Mouse (Mus musculus) stomach, embryonic 16.5 days (tissue): Measurements from ENCODE around the gene Hspa5. TPM values are rescaled to one million over a fixed set of nuclear protein-coding genes. Genes with fewer than 3 reads are reported as not detected.
"Not testable (repeated sequence)": the region's sequence is repeated elsewhere in the genome, so short reads cannot be mapped to it uniquely, and the experiment has no call there.

Source experiments
- ATAC-seq: fragments of 200-750 bp; cut with Nextera tagmentation; 2 replicates; pipeline ENCODE4 v1.8.0; 2017; ENCODE audit warnings: moderate number of reproducible peaks, moderate TSS enrichment; ENCODE audit not compliant: insufficient read depth, low FRiP score
- H3K27ac ChIP-seq: fragments of 300-500 bp; sonication (generic); 2 replicates; pipeline ENCODE4 v1.5.1; 2014; ENCODE audit warnings: low read length
- H3K27me3 ChIP-seq: fragments of 300-500 bp; sonication (generic); 2 replicates; pipeline ENCODE4 v1.6.1; 2014; ENCODE audit warnings: low read length, control low read depth, mixed read lengths; ENCODE audit not compliant: control insufficient read depth, insufficient read depth
- H3K36me3 ChIP-seq: fragments of 300-500 bp; sonication (generic); 2 replicates; pipeline ENCODE4 v1.6.1; 2014; ENCODE audit warnings: low read length; ENCODE audit not compliant: control insufficient read depth, insufficient read depth
- H3K4me1 ChIP-seq: fragments of 300-500 bp; sonication (generic); 2 replicates; pipeline ENCODE4 v1.6.1; 2014; ENCODE audit warnings: low read length, control low read depth, mixed read lengths; ENCODE audit not compliant: control insufficient read depth, insufficient read depth
- H3K4me2 ChIP-seq: fragments of 300-500 bp; sonication (generic); 2 replicates; pipeline ENCODE4 v1.6.1; 2014; ENCODE audit warnings: low read depth, low read length, mixed read lengths
- H3K4me3 ChIP-seq: fragments of 300-500 bp; sonication (generic); replicated peaks from 2 replicates; pipeline ENCODE4 v1.5.1; 2014; ENCODE audit warnings: mild to moderate bottlenecking, low read length
- H3K9ac ChIP-seq: fragments of 300-500 bp; sonication (generic); 2 replicates; pipeline ENCODE4 v1.6.1; 2014; ENCODE audit warnings: low read length
- H3K9me3 ChIP-seq: fragments of 300-500 bp; sonication (generic); replicated peaks from 2 replicates; pipeline ENCODE4 v1.6.1; 2016; ENCODE audit warnings: low read length, control low read depth; ENCODE audit not compliant: control insufficient read depth
- WGBS: fragments of 180-500 bp; shearing (Covaris S2); extraction: QIAGEN DNeasy Blood & Tissue Kit; methylation state at CpG from one replicate; pipeline ENCODE4 v1.1.7; 2014; 5-methylcytosine and 5-hydroxymethylcytosine counted together
- polyA plus RNA-seq: library from polyadenylated mRNA; unstranded; fragments of >200 nt; fragmentation: Nextera tagmentation; extraction: Ambion mirVana; gene quantifications from 2 replicates; pipeline ENCODE4 v1.2.1, GENCODE M21; 2015

Gene Hspa5
- polyA plus RNA-seq, 1 experiment from 2014 or later, result 941 TPM

DNA sequence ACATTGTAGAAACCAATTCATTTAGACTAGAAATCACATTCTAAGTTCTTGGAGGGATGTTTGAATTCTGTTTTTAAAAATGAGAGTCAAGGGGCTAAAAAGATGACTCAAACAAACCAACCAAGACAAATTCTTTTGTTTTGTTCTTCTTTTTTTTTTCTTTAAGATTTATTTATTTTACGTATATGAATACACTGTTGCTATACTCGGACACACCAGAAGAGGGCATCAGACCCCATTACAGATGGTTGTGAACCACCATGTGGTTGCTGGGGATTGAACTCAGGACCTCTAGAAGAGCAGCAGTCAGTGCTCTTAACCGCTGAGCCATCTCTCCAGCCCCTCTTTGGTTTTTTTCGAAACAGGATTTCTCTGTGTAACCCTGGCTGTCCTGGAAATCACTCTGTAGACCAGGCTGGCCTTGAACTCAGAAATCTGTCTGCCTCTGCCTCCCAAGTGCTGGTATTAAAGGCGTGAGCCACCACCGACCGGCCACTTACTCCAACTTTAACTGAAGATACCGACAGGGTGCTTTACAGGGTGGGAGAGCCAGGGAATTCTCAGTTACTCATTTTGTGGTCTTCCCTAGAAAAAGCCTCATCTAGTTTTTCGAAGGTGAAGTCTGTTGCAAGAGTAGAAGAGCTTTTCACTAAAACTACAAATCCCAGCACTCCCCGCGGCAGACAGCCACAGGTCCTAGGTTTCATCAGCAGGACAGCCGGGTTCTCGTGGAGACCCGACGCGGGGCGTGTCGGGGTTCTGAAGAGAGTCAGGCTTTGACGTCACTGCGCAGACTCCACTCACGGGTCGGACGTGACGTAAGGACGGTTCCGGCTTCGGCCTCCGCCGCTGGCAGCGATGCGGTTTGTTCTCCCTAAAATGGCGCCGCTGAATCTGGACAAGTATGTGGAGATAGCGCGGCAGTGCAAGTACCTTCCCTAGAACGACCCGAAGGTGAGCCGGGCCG, 30.0 kb downstream of the Hspa5 start:
- Histone ChIP-seq H3K27ac (peak overlapping the region; percentile 91), H3K4me1 (peaks cover 20% of the 10 kb centered on the region), H3K4me3 (peak overlapping the region; percentile 68), H3K4me2 (peak overlapping the region; percentile 45), H3K9ac (peak overlapping the region; percentile 88), H3K9me3 (no peaks in the 10 kb centered on the region), H3K27me3 (no peaks in the 10 kb centered on the region), H3K36me3 (no peaks in the 10 kb centered on the region)
- peak; percentile 96 for ATAC-seq
- 4% methylated on average over 39 of the region's 39 CpGs for WGBS

DNA sequence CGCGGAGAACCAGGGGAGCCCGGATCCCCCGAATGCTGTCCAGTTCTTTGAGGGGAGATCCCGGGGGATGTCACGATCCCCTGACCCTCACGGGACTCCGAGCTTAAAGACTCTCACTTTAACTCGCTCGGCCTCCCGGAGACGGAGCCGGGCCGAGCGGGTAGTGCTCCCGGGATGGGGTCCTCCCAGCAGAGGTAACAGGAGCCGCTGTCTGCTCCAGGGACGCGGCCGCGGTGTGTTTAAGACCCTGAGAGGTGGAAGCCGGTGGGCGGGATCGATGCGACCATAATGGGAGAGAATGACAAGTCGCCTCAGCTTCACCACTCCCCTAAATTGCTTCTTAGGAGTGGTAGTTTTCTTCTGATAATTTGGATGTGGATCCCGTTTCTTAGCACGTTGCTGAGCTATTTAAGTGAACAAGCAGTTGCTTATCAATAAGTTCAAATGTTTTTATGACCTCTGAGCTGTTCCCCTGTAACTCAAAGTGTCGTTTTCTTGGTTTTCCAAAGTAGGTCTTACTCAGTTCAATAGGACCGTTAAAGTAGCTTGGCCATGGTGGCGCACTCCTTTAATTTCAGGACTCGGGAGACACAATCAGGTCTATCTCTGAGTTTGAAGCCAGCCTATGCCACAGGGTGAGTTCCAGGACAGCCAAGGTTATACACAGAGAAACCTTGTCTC, 30.9 kb downstream of the Hspa5 start:
- Histone ChIP-seq H3K4me3 (peak overlapping the region; percentile 68), H3K4me1 (peaks cover 24% of the 10 kb centered on the region), H3K4me2 (peak overlapping the region; percentile 74), H3K9ac (peak overlapping the region; percentile 88), H3K27ac (peak overlapping the region; percentile 91)
- peak; percentile 28 for ATAC-seq
- under 1% methylated on average over 28 of the region's 32 CpGs for WGBS
- not testable (repeated sequence) for H3K36me3 ChIP-seq, H3K9me3 ChIP-seq, H3K27me3 ChIP-seq

DNA sequence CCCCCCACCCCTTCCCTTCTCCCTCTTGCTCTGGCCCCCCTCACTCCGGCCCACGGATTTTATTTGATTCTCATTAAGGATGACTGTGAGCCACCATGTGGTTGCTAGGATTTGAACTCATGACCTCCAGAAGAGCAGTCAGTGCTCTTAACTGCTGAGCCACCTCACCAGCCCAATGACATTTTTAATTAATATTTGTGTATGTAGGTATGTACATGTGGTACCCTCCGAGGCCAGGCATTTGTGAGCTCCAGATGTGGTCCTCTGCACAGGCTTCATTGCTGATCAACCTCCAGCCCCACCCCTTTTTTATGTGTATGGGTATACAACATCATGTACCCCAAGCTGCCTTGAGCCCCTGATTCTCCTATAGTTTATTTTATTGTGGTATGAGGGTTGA, 32.0 kb downstream of the Hspa5 start:
- no peak for ATAC-seq
- no peak overlapping the region for H3K9ac ChIP-seq
- 63% methylated on average over 3 of the region's 3 CpGs for WGBS

DNA sequence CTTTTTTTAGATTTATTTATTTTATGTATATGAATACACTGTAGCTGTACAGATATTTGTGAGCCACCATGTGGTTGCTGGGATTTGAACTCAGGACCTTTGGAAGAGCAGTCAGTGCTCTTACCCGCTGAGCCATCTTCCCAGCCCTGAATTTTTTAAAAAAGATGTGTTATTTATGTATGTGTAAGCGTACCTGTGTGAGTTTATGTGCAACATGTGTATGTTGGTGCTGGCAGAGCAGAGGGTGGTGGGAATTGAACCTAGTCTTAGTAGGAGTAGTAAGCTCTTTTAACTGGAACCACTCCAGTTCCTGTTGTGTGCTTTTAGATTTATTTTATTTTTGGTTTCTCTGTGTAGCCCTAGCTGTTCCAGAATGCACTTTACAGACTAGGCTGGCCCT, 32.4 kb downstream of the Hspa5 start:
- H3K9ac ChIP-seq, result no peak overlapping the region
- 99% methylated on average over 2 of the region's 2 CpGs for WGBS
- no peaks in the 10 kb centered on the region for H3K9me3 ChIP-seq
- no peak overlapping the region for H3K4me3 ChIP-seq
- H3K36me3 ChIP-seq, result no peaks in the 10 kb centered on the region
- ATAC-seq, result no peak
- H3K27me3 ChIP-seq, result no peaks in the 10 kb centered on the region
- no peak overlapping the region for H3K4me2 ChIP-seq
- H3K4me1 ChIP-seq, result peaks cover 18% of the 10 kb centered on the region
- no peak overlapping the region for H3K27ac ChIP-seq

More for the DNA sequence above, 32.0 kb downstream of the Hspa5 start:
- Histone ChIP-seq H3K27me3 (no peaks in the 10 kb centered on the region), H3K27ac (no peak overlapping the region), H3K9me3 (no peaks in the 10 kb centered on the region), H3K4me1 (peaks cover 21% of the 10 kb centered on the region), H3K4me3 (no peak overlapping the region; the same call in 1 of the 2 replicates), H3K36me3 (no peaks in the 10 kb centered on the region), H3K4me2 (peak overlapping the region; percentile 74)

DNA sequence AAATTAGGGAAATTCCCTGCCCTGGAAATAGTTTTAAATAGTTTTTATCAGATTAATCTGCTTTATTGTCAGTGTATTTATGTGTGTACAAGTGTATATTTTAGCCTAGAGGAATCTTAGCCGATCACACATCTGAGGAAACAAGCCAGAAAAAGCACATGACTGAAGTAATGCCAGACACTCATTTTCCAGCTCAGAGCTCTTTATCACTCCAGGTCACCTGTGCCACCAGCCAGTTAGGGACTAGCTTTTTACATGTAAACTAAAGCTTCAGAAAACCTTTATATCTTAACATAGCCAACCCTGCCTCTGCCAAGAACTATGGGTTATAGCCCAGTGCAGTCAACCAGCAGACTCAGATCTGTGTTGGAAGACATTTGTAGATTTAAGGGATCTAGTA, 33.0 kb downstream of the Hspa5 start:
- no peak overlapping the region for H3K4me3 ChIP-seq
- ATAC-seq, result no peak
- no peak overlapping the region for H3K27ac ChIP-seq
- WGBS, result 70% methylated on average over 1 of the region's 1 CpGs
- no peaks in the 10 kb centered on the region for H3K27me3 ChIP-seq
- H3K9me3 ChIP-seq, result no peaks in the 10 kb centered on the region
- no peak overlapping the region for H3K9ac ChIP-seq
- H3K4me1 ChIP-seq, result peaks cover 18% of the 10 kb centered on the region
- no peak overlapping the region for H3K4me2 ChIP-seq
- H3K36me3 ChIP-seq, result 0 out of 2 replicates have a peak, but pooled peaks cover 4% of the 10 kb centered on the region

DNA sequence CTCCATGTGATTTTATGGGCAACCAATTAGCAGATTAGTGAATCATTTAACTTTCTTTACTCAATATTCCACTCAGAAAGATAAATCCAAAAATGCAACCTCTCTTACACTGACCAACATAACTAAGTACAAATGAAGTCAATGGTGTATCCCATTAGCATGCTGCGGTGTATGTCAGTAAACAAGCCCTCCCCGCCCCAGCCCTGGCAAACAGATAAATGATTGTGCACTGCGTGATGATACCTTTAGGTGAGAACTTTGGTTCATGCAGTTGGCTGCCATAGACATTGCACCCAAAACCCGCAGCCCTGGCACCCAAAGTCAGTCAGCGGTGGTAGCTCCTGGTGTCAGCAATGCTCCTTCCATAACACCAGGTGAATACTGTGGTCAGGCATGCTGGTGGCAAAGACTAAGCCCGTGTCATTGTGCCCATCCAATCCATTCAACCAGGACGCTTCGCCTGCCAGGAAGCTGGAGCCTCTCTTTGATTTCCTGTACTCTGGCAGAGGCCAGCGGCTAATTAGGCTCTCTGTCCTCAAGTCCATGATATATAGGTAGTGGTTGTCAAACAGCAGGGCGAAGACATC, 33.7 kb downstream of the Hspa5 start:
- no peak for ATAC-seq
- H3K36me3 ChIP-seq, result 0 out of 2 replicates have a peak, but pooled peaks cover 4% of the 10 kb centered on the region
- H3K4me2 ChIP-seq, result no peak overlapping the region
- H3K9ac ChIP-seq, result no peak overlapping the region
- H3K9me3 ChIP-seq, result no peaks in the 10 kb centered on the region
- whole genome bisulfite sequencing, result 88% methylated on average over 10 of the region's 10 CpGs
- peaks cover 16% of the 10 kb centered on the region for H3K4me1 ChIP-seq
- H3K4me3 ChIP-seq, result no peak overlapping the region
- H3K27ac ChIP-seq, result no peak overlapping the region
- H3K27me3 ChIP-seq, result no peaks in the 10 kb centered on the region

DNA sequence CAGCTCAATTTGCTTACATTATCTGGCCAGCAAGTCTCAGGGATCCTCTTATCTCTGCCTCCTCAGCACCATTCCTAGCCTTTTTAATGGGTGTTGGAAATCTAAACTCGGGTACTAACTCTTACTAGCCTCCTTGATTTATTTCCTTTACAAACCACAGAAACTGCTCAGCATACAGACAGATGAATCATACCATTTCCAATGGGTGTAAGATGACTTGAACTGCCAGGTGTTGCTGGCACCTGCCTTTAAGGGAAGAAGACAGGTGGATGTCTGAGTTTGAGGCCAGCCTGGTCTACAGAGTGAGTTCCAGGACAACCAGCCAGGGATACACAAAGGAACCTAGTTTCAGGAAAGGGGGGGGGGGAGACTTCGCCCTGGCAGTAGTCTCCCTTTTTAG, 36.3 kb downstream of the Hspa5 start:
- WGBS, result 70% methylated on average over 2 of the region's 2 CpGs
- no peak for ATAC-seq
- no peak overlapping the region for H3K9ac ChIP-seq

DNA sequence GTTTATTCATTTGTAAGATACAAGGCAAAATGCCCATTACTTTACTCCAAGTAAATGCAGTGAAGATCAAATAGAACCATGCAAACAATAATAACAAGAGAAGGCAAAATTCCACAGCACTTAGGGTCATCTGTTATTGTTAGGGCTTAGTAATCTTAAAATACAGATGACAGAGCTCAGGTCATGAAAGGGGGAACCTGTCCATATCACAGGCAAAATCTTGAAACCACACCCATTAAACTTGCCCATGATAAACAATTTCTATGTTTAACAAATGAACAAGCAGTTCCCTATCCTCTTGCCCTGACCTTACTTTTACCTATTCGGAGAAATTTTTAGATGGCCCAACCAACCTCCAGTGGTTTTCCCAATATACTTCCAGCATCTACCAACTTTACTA, 37.8 kb downstream of the Hspa5 start:
- WGBS, result 83% methylated on average over 1 of the region's 1 CpGs
- Histone ChIP-seq H3K9ac (no peak overlapping the region), H3K27ac (no peak overlapping the region), H3K4me1 (peaks cover 5% of the 10 kb centered on the region; the same call in 1 of the 2 replicates), H3K9me3 (no peaks in the 10 kb centered on the region), H3K4me2 (no peak overlapping the region), H3K4me3 (no peak overlapping the region), H3K36me3 (peaks cover 12% of the 10 kb centered on the region), H3K27me3 (no peaks in the 10 kb centered on the region)
- no peak for ATAC-seq

More for the DNA sequence above, 36.3 kb downstream of the Hspa5 start:
- Histone ChIP-seq H3K4me3 (no peak overlapping the region), H3K4me1 (peaks cover 13% of the 10 kb centered on the region), H3K4me2 (no peak overlapping the region), H3K9me3 (no peaks in the 10 kb centered on the region), H3K27me3 (no peaks in the 10 kb centered on the region), H3K27ac (no peak overlapping the region), H3K36me3 (peaks cover 10% of the 10 kb centered on the region)

DNA sequence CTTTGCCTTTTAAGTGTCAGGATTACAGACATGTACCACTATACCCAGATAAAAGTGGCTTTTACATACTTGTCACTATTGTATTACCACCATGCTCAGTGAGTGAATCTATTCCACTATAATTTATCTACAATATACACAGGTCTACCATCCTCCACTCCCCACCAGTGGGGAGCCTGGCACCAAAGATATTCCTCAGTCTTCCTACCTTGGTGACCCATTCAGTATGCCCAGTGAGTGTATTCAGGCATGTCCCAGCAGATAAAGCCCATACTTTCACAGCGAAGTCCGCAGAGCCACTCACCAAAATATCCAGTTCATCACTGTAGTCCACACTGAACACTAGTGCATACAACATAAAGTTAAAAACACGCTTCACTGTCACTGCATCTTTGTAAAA, 39.0 kb downstream of the Hspa5 start:
- ATAC-seq, result no peak
- Histone ChIP-seq H3K9ac (no peak overlapping the region), H3K4me2 (no peak overlapping the region), H3K9me3 (no peaks in the 10 kb centered on the region), H3K4me3 (no peak overlapping the region), H3K36me3 (peaks cover 12% of the 10 kb centered on the region), H3K27me3 (no peaks in the 10 kb centered on the region), H3K27ac (no peak overlapping the region), H3K4me1 (peaks cover 3% of the 10 kb centered on the region; the same call in 1 of the 2 replicates)
- WGBS, result 93% methylated on average over 3 of the region's 3 CpGs
